15 mouse cellular contexts compared by ENCODE assay signal in genomic region chr8:124784613-124785012, GRCm38 (mm10). TPM values are rescaled to one million over a fixed set of nuclear protein-coding genes. Genes with fewer than 3 reads are reported as not detected.
DNase-seq lines count a peak whose midpoint lies in the region; ATAC-seq and TF ChIP-seq lines count a peak whose summit lies in the region.
"Had no signal": no experiment of that assay in that cellular context is flagged by ENCODE, and none has a peak within 500 bp of the region (broad histone marks: within the 10 kb centered on the region; RNA-seq: fewer than 3 reads in every experiment).

No protein-coding gene starts in this region.

- H3K36me3 ChIP-seq in midbrain, postnatal 0 days (ENCODE audit: insufficient read depth, low read length) = no peaks in the 10 kb centered on the region
- no peaks in the 10 kb centered on the region for H3K36me3 ChIP-seq in midbrain, embryonic 15.5 days (replicated peaks)
- no peaks in the 10 kb centered on the region for H3K36me3 ChIP-seq in midbrain, embryonic 14.5 days (ENCODE audit: control insufficient read depth, insufficient read depth, low read length)
- H3K36me3 ChIP-seq: heart, embryonic 10.5 days had no signal

- no peak overlapping the region for H3K9ac ChIP-seq in midbrain, postnatal 0 days (replicated peaks; ENCODE audit: low read length, poor library complexity, severe bottlenecking)
- no peak overlapping the region for H3K9ac ChIP-seq in midbrain, embryonic 15.5 days
- H3K9ac ChIP-seq in midbrain, embryonic 14.5 days (replicated peaks; ENCODE audit: low read length) = no peak overlapping the region
- H3K9ac ChIP-seq: liver, postnatal 0 days had no signal

- H3K9me3 ChIP-seq in midbrain, postnatal 0 days (ENCODE audit: low read length) = no peaks in the 10 kb centered on the region
- no peaks in the 10 kb centered on the region for H3K9me3 ChIP-seq in midbrain, embryonic 15.5 days
- no peaks in the 10 kb centered on the region for H3K9me3 ChIP-seq in midbrain, embryonic 14.5 days (ENCODE audit: control insufficient read depth, low read length)
- H3K9me3 ChIP-seq: heart, embryonic 10.5 days had no signal

- WGBS in midbrain, postnatal 0 days = 90% methylated on average over 13 of the region's 13 CpGs
- 87% methylated on average over 13 of the region's 13 CpGs for WGBS in midbrain, embryonic 15.5 days
- WGBS in midbrain, embryonic 14.5 days = 91% methylated on average over 13 of the region's 13 CpGs

- no peak for TF ChIP-seq CTCF in midbrain, postnatal 0 days (IDR thresholded peaks at IDR 0.05)

- no peak overlapping the region for H3K27ac ChIP-seq in midbrain, postnatal 0 days (ENCODE audit: low read depth, low read length)
- H3K27ac ChIP-seq in midbrain, embryonic 15.5 days = no peak overlapping the region
- no peak overlapping the region for H3K27ac ChIP-seq in midbrain, embryonic 14.5 days (replicated peaks; ENCODE audit: low read depth, low read length)
- H3K27ac ChIP-seq: heart, embryonic 10.5 days; macrophage had no signal

- H3K4me1 ChIP-seq in midbrain, postnatal 0 days (ENCODE audit: insufficient read depth, low read length) = no peaks in the 10 kb centered on the region
- H3K4me1 ChIP-seq in midbrain, embryonic 15.5 days = peaks cover 11% of the 10 kb centered on the region
- H3K4me1 ChIP-seq in midbrain, embryonic 14.5 days (ENCODE audit: control insufficient read depth, insufficient read depth, low read length) = peaks cover 10% of the 10 kb centered on the region; the same call in 1 of the 2 replicates

- peak; percentile 68 to 70 for DNase-seq in cerebellum, postnatal 10 days
- DNase-seq in cerebellum, postnatal 4 days (ENCODE audit: low spot score in 2 of 2) = no peak
- DNase-seq in midbrain, postnatal 0 days (ENCODE audit: low spot score) = peak; percentile 36
- DNase-seq in left cerebral cortex, postnatal 36 days (ENCODE audit: low spot score in 2 of 2) = peak; percentile 64 to 71
- DNase-seq in gastrocnemius, adult 18-20 months (ENCODE audit: low spot score) = no peak
- no peak for DNase-seq in midbrain, embryonic 14.5 days
- DNase-seq in kidney, adult 11 months = no peak
- DNase-seq: heart, postnatal 4 days; liver, postnatal 0 days had no signal

- no peak overlapping the region for H3K4me2 ChIP-seq in midbrain, postnatal 0 days (ENCODE audit: low read depth, low read length, poor library complexity, severe bottlenecking)
- H3K4me2 ChIP-seq in midbrain, embryonic 15.5 days = no peak overlapping the region
- H3K4me2 ChIP-seq in midbrain, embryonic 14.5 days (ENCODE audit: low read length) = no peak overlapping the region

- H3K27me3 ChIP-seq in midbrain, postnatal 0 days (ENCODE audit: insufficient read depth, low read length) = no peaks in the 10 kb centered on the region
- peaks cover 5% of the 10 kb centered on the region; the same call in 1 of the 2 replicates for H3K27me3 ChIP-seq in midbrain, embryonic 15.5 days (replicated peaks)
- H3K27me3 ChIP-seq in midbrain, embryonic 14.5 days (ENCODE audit: control insufficient read depth, insufficient read depth, low read length) = 0 out of 2 replicates have a peak, but pooled peaks cover 3% of the 10 kb centered on the region

- no peak for ATAC-seq in midbrain, postnatal 0 days (ENCODE audit: low FRiP score)
- no peak for ATAC-seq in midbrain, embryonic 15.5 days (replicated peaks)
- no peak for ATAC-seq in midbrain, embryonic 14.5 days (ENCODE audit: low FRiP score, low TSS enrichment)
- ATAC-seq: inflammation-experienced regulatory T-cells, adult 6 months; liver, postnatal 0 days had no signal

- intact Hi-C loops in left cerebral cortex, postnatal 36 days (cut with DNase I) = no loop called here

- no peak overlapping the region for H3K4me3 ChIP-seq in midbrain, postnatal 0 days (ENCODE audit: low read depth, low read length)
- H3K4me3 ChIP-seq in midbrain, embryonic 15.5 days = no peak overlapping the region
- H3K4me3 ChIP-seq in midbrain, embryonic 14.5 days (replicated peaks; ENCODE audit: low read depth, low read length) = no peak overlapping the region
- H3K4me3 ChIP-seq: heart, embryonic 10.5 days had no signal

RNA-seq across cellular contexts. Expression of gene Trim67, which starts 8.3 kb away (rescaled TPM):
- total RNA-seq in midbrain, postnatal 0 days (2014; rRNA removed) = 87.1 and 104 TPM in 2 replicates
- 22.0 and 25.6 TPM in 2 replicates for polyA plus RNA-seq in midbrain, postnatal 0 days (2015; fragmentation: Nextera tagmentation; extraction: Ambion mirVana)
- polyA plus RNA-seq in midbrain, embryonic 15.5 days (2015; fragmentation: Nextera tagmentation; extraction: Ambion mirVana) = 29.2 and 30.8 TPM in 2 replicates
- total RNA-seq in left cerebral cortex, postnatal 36 days (2021) = 1 to 10 TPM; 2.0 to 2.4 TPM
- under 1 TPM; 0.05 to 0.21 TPM for total RNA-seq in gastrocnemius, adult 18-20 months (2021)
- polyA plus RNA-seq in midbrain, embryonic 14.5 days (2014; fragmentation: Nextera tagmentation; extraction: Ambion mirVana) = 31.1 and 31.9 TPM in 2 replicates
- total RNA-seq: neutrophil, adult 5-6 weeks had no signal
- polyA plus RNA-seq: inflammation-experienced regulatory T-cells, adult 6 months; macrophage; spleen, adult 2 months had no signal

RNA-seq across cellular contexts. Expression of gene Fam89a, which starts 33.0 kb away (rescaled TPM):
- 1.2 TPM in 1 of 2 replicates, not detected in the other for total RNA-seq in midbrain, postnatal 0 days (2014; rRNA removed)
- 0.25 and 0.26 TPM in 2 replicates for polyA plus RNA-seq in midbrain, postnatal 0 days (2015; fragmentation: Nextera tagmentation; extraction: Ambion mirVana)
- 0.17 and 0.37 TPM in 2 replicates for polyA plus RNA-seq in midbrain, embryonic 15.5 days (2015; fragmentation: Nextera tagmentation; extraction: Ambion mirVana)
- total RNA-seq in left cerebral cortex, postnatal 36 days (2021) = under 1 TPM; 0.29 to 0.54 TPM
- 1 to 10 TPM in 1 of 2 experiments, under 1 TPM in 1; 0.62 to 1.5 TPM for total RNA-seq in gastrocnemius, adult 18-20 months (2021)
- polyA plus RNA-seq in midbrain, embryonic 14.5 days (2014; fragmentation: Nextera tagmentation; extraction: Ambion mirVana) = 0.21 and 0.32 TPM in 2 replicates
- total RNA-seq: neutrophil, adult 5-6 weeks had no signal
- polyA plus RNA-seq: macrophage had no signal

Comparison
In these comparisons a context has a peak if more than half of its experiments do, and no peak if none do; other contexts are left out.
1. DNase-seq: peak in cerebellum, postnatal 10 days (2 of 2), midbrain, postnatal 0 days (single experiment) and left cerebral cortex, postnatal 36 days (2 of 2); none in cerebellum, postnatal 4 days (0 of 2), gastrocnemius, adult 18-20 months (single experiment), midbrain, embryonic 14.5 days (single experiment) and kidney, adult 11 months (single experiment).
2. RNA of gene Trim67, which starts 8.3 kb away (total RNA-seq): 87.1 to 104 TPM in midbrain, postnatal 0 days; 2.0 to 2.4 TPM in left cerebral cortex, postnatal 36 days and 0.05 to 0.21 TPM in gastrocnemius, adult 18-20 months; every median in the first group is over 10 times any median in the second.